Mouse (Mus musculus) liver, embryonic 14.5 days (tissue): ENCODE data around the gene Sumo2. TPM values are rescaled to one million over a fixed set of nuclear protein-coding genes. Genes with fewer than 3 reads are reported as not detected.

Experiments used
- ATAC-seq: fragments of 200-750 bp; cut with Nextera tagmentation; 2 replicates; pipeline ENCODE4 v1.8.0; 2017; ENCODE audit warnings: moderate number of reproducible peaks, mild to moderate bottlenecking, moderate library complexity; ENCODE audit not compliant: insufficient read depth
- DNase-seq, 3 experiments: peaks; one replicate each; pipeline ENCODE4 v3.0.0-alpha.2; 2012 to 2013; ENCODE audit warnings: low read depth in 3 of 3, low spot score in 3 of 3
- H3K27ac ChIP-seq: fragments of 300-500 bp; sonication (generic); 2 replicates; pipeline ENCODE4 v1.5.1; 2014; ENCODE audit warnings: moderate library complexity, mild to moderate bottlenecking, control low read depth, inconsistent platforms
- H3K27me3 ChIP-seq: fragments of 300-500 bp; sonication (generic); 2 replicates; pipeline ENCODE4 v1.6.1; 2014; ENCODE audit warnings: mild to moderate bottlenecking, low read length, moderate library complexity; ENCODE audit not compliant: control insufficient read depth, insufficient read depth
- H3K36me3 ChIP-seq: fragments of 300-500 bp; sonication (generic); replicated peaks from 2 replicates; pipeline ENCODE4 v1.6.1; 2014; ENCODE audit warnings: low read depth; ENCODE audit not compliant: control insufficient read depth, insufficient read depth
- H3K4me1 ChIP-seq, 2 experiments: fragments of 200-500 bp in 1 of 2; fragments of 300-500 bp in 1 of 2; sonication (generic) in 1 of 2; replicated peaks; 2 replicates each; pipeline ENCODE4 v1.6.1; 2012 to 2014; ENCODE audit warnings: antibody characterized with exemption in 1 of 2, inconsistent platforms in 1 of 2, low read length in 1 of 2; ENCODE audit not compliant: control insufficient read depth in 2 of 2, insufficient read depth in 2 of 2
- H3K4me2 ChIP-seq: fragments of 300-500 bp; sonication (generic); 2 replicates; pipeline ENCODE4 v1.6.1; 2014; ENCODE audit warnings: low read depth, mild to moderate bottlenecking, control low read depth, moderate library complexity
- H3K4me3 ChIP-seq, 2 experiments: fragments of 200-500 bp in 1 of 2; fragments of 300-500 bp in 1 of 2; sonication (generic) in 1 of 2; 2 replicates each; pipeline ENCODE4 v1.5.1; 2012 to 2014; ENCODE audit warnings: low read depth in 2 of 2, low read length in 2 of 2, mild to moderate bottlenecking in 2 of 2, control low read depth in 1 of 2, inconsistent platforms in 1 of 2, moderate library complexity in 1 of 2; ENCODE audit not compliant: insufficient read depth in 1 of 2
- H3K9ac ChIP-seq: fragments of 300-500 bp; sonication (generic); replicated peaks from 2 replicates; pipeline ENCODE4 v1.6.1; 2014; ENCODE audit warnings: mild to moderate bottlenecking, control low read depth, moderate library complexity
- H3K9me3 ChIP-seq: fragments of 300-500 bp; sonication (generic); 2 replicates; pipeline ENCODE4 v1.6.1; 2016; ENCODE audit warnings: low read length, mixed read lengths; ENCODE audit not compliant: control insufficient read depth
- CTCF ChIP-seq: IDR thresholded peaks from 2 replicates; pipeline ENCODE4 v1.5.1; 2016; ENCODE audit warnings: antibody characterized with exemption, low read depth, control low read depth
- EP300 ChIP-seq: IDR thresholded peaks from 2 replicates; pipeline ENCODE4 v1.6.1; 2016; ENCODE audit warnings: antibody characterized with exemption, low read depth
- WGBS: fragments of 180-500 bp; shearing (Covaris S2); extraction: QIAGEN DNeasy Blood & Tissue Kit; methylation state at CpG from one replicate; pipeline ENCODE4 v1.1.7; 2014; ENCODE audit not compliant: insufficient replicate concordance; 5-methylcytosine and 5-hydroxymethylcytosine counted together
- polyA plus RNA-seq, 2 experiments: library from polyadenylated mRNA; depleted of rRNA in 1 of 2; stranded (reverse) in 1 of 2; unstranded in 1 of 2; fragments of >200 nt; fragmentation: Nextera tagmentation in 1 of 2; extraction: Ambion mirVana in 1 of 2; gene quantifications; 2 replicates each; pipeline versions ENCODE4 v1.2.1 to v1.2.3; 2012 to 2014

Gene Sumo2
- polyA plus RNA-seq, 2 experiments = 198 to 393 TPM

DNA sequence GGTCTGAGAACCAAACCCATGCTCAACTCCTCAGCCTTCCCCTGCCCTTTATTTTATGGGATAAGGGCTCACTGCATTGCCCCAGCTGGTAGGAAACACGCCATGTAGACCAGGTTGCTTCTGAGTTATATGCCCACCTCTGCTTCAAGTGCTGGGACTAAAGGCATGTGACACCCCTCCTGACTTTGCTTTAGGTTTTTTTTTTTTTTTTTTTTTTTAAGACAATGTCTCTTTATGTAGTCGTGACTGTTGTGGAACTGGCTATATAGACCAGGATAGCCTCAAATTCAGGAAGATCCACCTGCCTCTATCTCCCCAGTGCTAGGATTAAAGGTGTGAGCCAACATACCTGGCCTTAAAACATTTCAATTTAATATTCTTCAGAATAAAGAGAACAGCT, 13.4 kb downstream of the Sumo2 start:
- H3K9me3 ChIP-seq = no peaks in the 10 kb centered on the region
- no peak overlapping the region for H3K9ac ChIP-seq
- H3K4me1 ChIP-seq = no peaks in the 10 kb centered on the region
- H3K27ac ChIP-seq = no peak overlapping the region
- H3K27me3 ChIP-seq = no peaks in the 10 kb centered on the region
- H3K4me3 ChIP-seq = no peak overlapping the region
- ATAC-seq (no peak), DNase-seq (no peak)
- TF ChIP-seq EP300 (no peak), CTCF (no peak)
- H3K4me2 ChIP-seq = no peak overlapping the region
- peaks cover 48% of the 10 kb centered on the region for H3K36me3 ChIP-seq
- WGBS = 80% methylated on average over 2 of the region's 2 CpGs

DNA sequence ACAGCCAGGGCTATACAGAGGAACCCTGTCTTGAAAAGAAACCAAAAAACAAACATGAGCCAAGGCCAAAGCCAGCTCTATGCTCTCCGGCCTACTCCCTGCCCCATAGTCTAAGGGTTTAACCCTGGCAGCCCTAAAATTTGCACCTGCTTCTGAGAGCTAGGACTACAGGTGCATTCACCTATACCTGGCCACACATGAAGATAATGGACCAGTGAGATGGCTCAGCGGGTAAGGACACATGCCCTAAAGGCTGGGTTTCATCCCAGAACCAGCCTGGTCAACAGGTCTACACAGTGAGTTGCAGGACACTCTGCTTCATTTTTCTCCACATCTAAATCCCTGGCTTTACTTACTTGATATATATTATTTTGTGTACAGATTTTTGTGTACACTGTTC, 13.8 kb downstream of the Sumo2 start:
- Histone ChIP-seq H3K9me3 (no peaks in the 10 kb centered on the region), H3K27me3 (no peaks in the 10 kb centered on the region), H3K27ac (no peak overlapping the region), H3K4me1 (no peaks in the 10 kb centered on the region), H3K9ac (no peak overlapping the region), H3K4me3 (no peak overlapping the region), H3K4me2 (no peak overlapping the region), H3K36me3 (peaks cover 44% of the 10 kb centered on the region)
- TF ChIP-seq CTCF (no peak), EP300 (no peak)
- DNase-seq (no peak), ATAC-seq (no peak)
- WGBS = 88% methylated on average over 2 of the region's 2 CpGs

DNA sequence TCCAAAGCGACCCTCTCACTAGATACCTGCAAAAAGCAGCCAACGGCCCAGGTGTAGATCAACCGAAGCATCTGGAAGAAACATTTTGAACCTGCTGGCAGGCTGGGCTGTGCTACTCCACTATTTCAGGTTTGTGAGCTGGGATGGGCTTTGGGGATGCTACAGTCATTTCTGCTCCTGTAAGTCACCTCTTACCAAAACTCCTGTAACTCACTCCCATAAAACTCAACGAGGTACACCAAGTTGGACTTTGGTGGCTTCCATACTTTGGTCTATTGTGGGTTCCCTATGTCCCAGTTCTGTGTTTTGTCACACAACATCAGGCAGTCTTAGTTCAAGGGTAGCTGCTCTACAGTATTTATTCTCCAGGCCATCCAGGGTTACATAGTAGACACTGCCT, 15.0 kb downstream of the Sumo2 start:
- Histone ChIP-seq H3K9me3 (no peaks in the 10 kb centered on the region), H3K4me2 (no peak overlapping the region), H3K27ac (no peak overlapping the region), H3K4me3 (no peak overlapping the region), H3K4me1 (no peaks in the 10 kb centered on the region), H3K9ac (no peak overlapping the region), H3K36me3 (peaks cover 32% of the 10 kb centered on the region), H3K27me3 (no peaks in the 10 kb centered on the region)
- ATAC-seq = no peak
- no peak for DNase-seq
- WGBS = 67% methylated on average over 4 of the region's 4 CpGs
- TF ChIP-seq CTCF (no peak), EP300 (no peak)

DNA sequence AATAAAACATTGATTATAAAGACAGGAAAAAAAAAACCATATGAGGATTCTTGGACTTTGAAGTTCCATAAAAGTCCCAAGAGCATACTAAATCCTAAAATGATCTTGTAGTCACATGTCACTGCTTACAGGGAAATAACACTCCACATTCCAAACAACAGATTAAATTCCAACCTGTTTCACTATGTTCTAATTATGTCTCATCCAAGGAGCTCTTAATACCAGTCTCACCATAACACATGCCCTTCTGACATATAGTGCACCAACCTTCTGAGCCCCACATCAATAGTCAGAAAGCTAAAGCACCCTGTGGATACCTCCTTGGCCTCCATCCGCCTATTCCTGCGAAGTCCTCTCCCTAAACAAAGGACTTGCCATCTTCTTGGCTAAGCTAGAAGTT, 15.9 kb downstream of the Sumo2 start:
- Histone ChIP-seq H3K27me3 (no peaks in the 10 kb centered on the region), H3K4me2 (no peak overlapping the region), H3K4me1 (peaks cover 0 to under 1% of the 10 kb centered on the region in 2 experiments; a peak in 2 of 4 replicates), H3K36me3 (peaks cover 23% of the 10 kb centered on the region), H3K9me3 (no peaks in the 10 kb centered on the region), H3K4me3 (no peak overlapping the region), H3K27ac (no peak overlapping the region), H3K9ac (no peak overlapping the region)
- TF ChIP-seq CTCF = no peak
- no peak for TF ChIP-seq EP300
- WGBS = 93% methylated on average over 2 of the region's 2 CpGs
- DNase-seq (no peak), ATAC-seq (no peak)

DNA sequence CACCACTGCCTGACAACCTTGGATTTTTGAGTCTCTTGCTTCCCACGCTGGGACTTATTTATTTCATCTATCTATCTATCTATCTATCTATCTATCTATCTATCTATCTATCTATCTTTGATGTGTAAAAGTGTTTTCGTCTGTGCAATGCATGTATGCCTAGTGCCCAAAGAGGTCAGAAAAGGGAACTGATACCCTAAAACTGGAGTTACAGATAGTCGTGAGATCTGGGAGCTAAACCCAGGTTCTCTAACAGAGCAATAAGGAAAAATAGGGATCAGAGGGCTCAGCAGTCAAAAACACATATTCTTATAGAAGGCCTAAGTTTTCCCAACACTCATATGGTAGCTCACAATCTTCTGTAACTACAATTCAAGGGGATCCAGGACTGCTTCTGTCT, 16.5 kb downstream of the Sumo2 start:
- WGBS = 61% methylated on average over 3 of the region's 3 CpGs
- TF ChIP-seq EP300 (no peak), CTCF (no peak)
- peaks cover 17% of the 10 kb centered on the region for H3K36me3 ChIP-seq
- no peak for ATAC-seq
- H3K9me3 ChIP-seq = no peaks in the 10 kb centered on the region
- no peaks in the 10 kb centered on the region for H3K27me3 ChIP-seq
- peaks cover 0 to 5% of the 10 kb centered on the region in 2 experiments; a peak in 2 of 4 replicates for H3K4me1 ChIP-seq
- DNase-seq = no peak
- H3K4me2 ChIP-seq = no peak overlapping the region
- no peak overlapping the region for H3K4me3 ChIP-seq
- no peak overlapping the region for H3K27ac ChIP-seq
- no peak overlapping the region for H3K9ac ChIP-seq

DNA sequence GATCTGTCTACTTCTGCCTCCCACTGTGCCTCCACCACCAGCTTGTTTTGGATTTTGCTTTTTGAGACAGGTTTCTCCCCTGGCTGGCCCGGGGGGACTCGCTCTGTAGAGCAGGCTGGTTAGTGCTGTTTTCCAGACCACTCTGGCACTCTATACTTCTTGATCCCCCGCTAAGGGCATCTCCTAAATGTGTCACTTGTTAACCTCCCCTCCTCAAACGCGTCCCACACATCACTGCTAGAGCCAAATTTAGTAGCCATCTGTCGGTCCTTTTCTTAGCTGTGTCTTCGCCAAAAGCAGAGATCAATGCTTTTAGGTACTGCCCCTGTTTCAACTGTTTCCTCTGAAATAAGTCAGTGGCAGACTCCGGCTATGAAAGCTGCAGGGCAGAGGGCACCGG, 17.4 kb downstream of the Sumo2 start:
- no peaks in the 10 kb centered on the region for H3K9me3 ChIP-seq
- no peak overlapping the region for H3K4me3 ChIP-seq
- ATAC-seq (no peak), DNase-seq (no peak)
- H3K27ac ChIP-seq = no peak overlapping the region
- WGBS = 69% methylated on average over 9 of the region's 9 CpGs
- no peak for TF ChIP-seq EP300
- no peak for TF ChIP-seq CTCF
- H3K4me1 ChIP-seq = peaks cover 0 to 7% of the 10 kb centered on the region in 2 experiments; a peak in 2 of 4 replicates
- H3K4me2 ChIP-seq = no peak overlapping the region
- H3K9ac ChIP-seq = no peak overlapping the region
- peaks cover 8% of the 10 kb centered on the region for H3K36me3 ChIP-seq
- no peaks in the 10 kb centered on the region for H3K27me3 ChIP-seq
